Mouse (Mus musculus) liver, adult 2 months (tissue): ENCODE results near the gene 4930432K21Rik. TPM values are rescaled to one million over a fixed set of nuclear protein-coding genes. Genes with fewer than 3 reads are reported as not detected.

Experiments
- DNase-seq: peaks from one replicate; pipeline ENCODE4 v3.0.0-alpha.2; 2011; ENCODE audit warnings: low read depth, low spot score; ENCODE audit errors: extremely low read depth
- H3K27ac ChIP-seq: fragments of 200-500 bp; replicated peaks from 2 replicates; pipeline ENCODE4 v1.5.1; 2012; ENCODE audit warnings: low read depth, mild to moderate bottlenecking, control low read depth, inconsistent platforms, low read length; ENCODE audit not compliant: insufficient read depth
- H3K27me3 ChIP-seq: fragments of 200-500 bp; 2 replicates; pipeline ENCODE4 v1.6.1; 2012; ENCODE audit warnings: mild to moderate bottlenecking, moderate library complexity, low read length, inconsistent platforms; ENCODE audit not compliant: control insufficient read depth, insufficient read depth
- H3K36me3 ChIP-seq: fragments of 200-500 bp; 2 replicates; pipeline ENCODE4 v1.6.1; 2012; ENCODE audit warnings: low read length, inconsistent platforms; ENCODE audit not compliant: control insufficient read depth, insufficient read depth
- H3K4me1 ChIP-seq: fragments of 200-500 bp; 2 replicates; pipeline ENCODE4 v1.6.1; 2011; ENCODE audit warnings: low read length; ENCODE audit not compliant: control insufficient read depth, insufficient read depth
- H3K4me3 ChIP-seq: fragments of 200-500 bp; 2 replicates; pipeline ENCODE4 v1.5.1; 2011; ENCODE audit warnings: low read depth, mild to moderate bottlenecking, control low read depth, low read length, moderate library complexity; ENCODE audit not compliant: insufficient read depth
- H3K79me2 ChIP-seq: fragments of 200-500 bp; 2 replicates; pipeline ENCODE4 v1.6.1; 2012; ENCODE audit warnings: inconsistent platforms, mild to moderate bottlenecking, low read length, moderate library complexity; ENCODE audit not compliant: control insufficient read depth, insufficient read depth
- H3K9ac ChIP-seq: fragments of 200-500 bp; 2 replicates; pipeline ENCODE4 v1.6.1; 2012; ENCODE audit warnings: low read depth, mild to moderate bottlenecking, control low read depth, inconsistent platforms, low read length
- CTCF ChIP-seq: fragments of 200-500 bp; IDR thresholded peaks from 2 replicates; pipeline ENCODE4 v1.5.1; 2011; ENCODE audit warnings: low read depth, low read length, control low read depth
- POLR2A ChIP-seq: fragments of 200-500 bp; IDR thresholded peaks from 2 replicates; pipeline ENCODE4 v1.6.1; 2011; ENCODE audit warnings: low read length, control low read depth; ENCODE audit not compliant: insufficient read depth; ENCODE audit errors: extremely low read depth
- WGBS: fragments of 180-500 bp; shearing (Covaris S2); methylation state at CpG from one replicate; pipeline ENCODE4 v1.1.7; 2018; 5-methylcytosine and 5-hydroxymethylcytosine counted together
- polyA plus RNA-seq: library from polyadenylated mRNA; depleted of rRNA; stranded (reverse); fragments of >200 nt; gene quantifications from 2 replicates; pipeline ENCODE4 v1.2.3, GENCODE M21; 2012
- total RNA-seq: library from RNA; depleted of rRNA; stranded (reverse); fragments of >200 nt; gene quantifications from 2 replicates; pipeline ENCODE4 v1.2.3, GENCODE M21; 2014

4930432K21Rik gene
- total and polyA plus RNA-seq, 2 experiments: 0.07 TPM; not detected in 1

GRCm38 (mm10) chr8:84104697-84105609 lies 42.9 kb upstream of the 4930432K21Rik start, which contains the start of gene Dcaf15:
Gene Dcaf15, minus strand, starts transcription at chr8:84104768.
- peak; percentile 98 for DNase-seq
- Histone ChIP-seq H3K79me2 (peaks cover 5% of the 10 kb centered on the region; the same call in 1 of the 2 replicates), H3K9ac (peak within 1 kb of the TSS; percentile 58), H3K36me3 (no peaks in the 10 kb centered on the region), H3K27ac (no peak within 1 kb of the TSS), H3K4me1 (peaks cover 4% of the 10 kb centered on the region), H3K27me3 (no peaks in the 10 kb centered on the region), H3K4me3 (peak within 1 kb of the TSS; percentile 71)
- 13% methylated on average over 42 of the region's 42 CpGs for WGBS
- TF ChIP-seq POLR2A (no peak), CTCF (no peak)

DNA sequence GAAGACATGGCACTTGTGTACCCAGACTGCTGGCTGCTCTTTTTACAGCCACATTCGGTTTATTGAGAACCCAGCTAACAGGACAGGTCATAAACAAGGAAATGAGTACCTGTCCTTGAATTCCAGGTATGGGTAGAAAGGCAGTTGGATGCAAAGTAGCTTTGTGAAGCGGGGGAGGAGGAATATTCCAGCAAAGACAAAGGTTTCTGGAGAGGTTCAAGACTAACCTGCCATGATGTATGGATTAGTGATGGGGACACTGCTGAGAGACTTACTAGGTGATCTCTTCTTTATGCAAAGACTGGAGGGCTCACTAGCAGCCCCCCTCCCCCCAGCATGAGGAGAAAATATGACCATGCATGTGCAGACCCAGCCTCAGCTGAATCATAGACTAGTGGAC lies 42.1 kb upstream of the 4930432K21Rik start:
- Histone ChIP-seq H3K36me3 (no peaks in the 10 kb centered on the region), H3K4me1 (peaks cover 4% of the 10 kb centered on the region), H3K4me3 (no peak overlapping the region), H3K9ac (no peak overlapping the region), H3K27me3 (no peaks in the 10 kb centered on the region), H3K79me2 (peaks cover 5% of the 10 kb centered on the region; the same call in 1 of the 2 replicates), H3K27ac (no peak overlapping the region)
- DNase-seq: no peak
- TF ChIP-seq POLR2A (no peak), CTCF (no peak)
- 75% methylated on average over 2 of the region's 2 CpGs for WGBS

GRCm38 (mm10) chr8:84106216-84107040 lies 41.4 kb upstream of the 4930432K21Rik start:
- Histone ChIP-seq H3K79me2 (peaks cover 5% of the 10 kb centered on the region; the same call in 1 of the 2 replicates), H3K9ac (no peak overlapping the region), H3K4me3 (no peak overlapping the region), H3K36me3 (no peaks in the 10 kb centered on the region), H3K27ac (no peak overlapping the region), H3K27me3 (no peaks in the 10 kb centered on the region), H3K4me1 (peaks cover 4% of the 10 kb centered on the region)
- 70% methylated on average over 6 of the region's 6 CpGs for WGBS
- DNase-seq: no peak
- TF ChIP-seq CTCF (no peak), POLR2A (no peak)

DNA sequence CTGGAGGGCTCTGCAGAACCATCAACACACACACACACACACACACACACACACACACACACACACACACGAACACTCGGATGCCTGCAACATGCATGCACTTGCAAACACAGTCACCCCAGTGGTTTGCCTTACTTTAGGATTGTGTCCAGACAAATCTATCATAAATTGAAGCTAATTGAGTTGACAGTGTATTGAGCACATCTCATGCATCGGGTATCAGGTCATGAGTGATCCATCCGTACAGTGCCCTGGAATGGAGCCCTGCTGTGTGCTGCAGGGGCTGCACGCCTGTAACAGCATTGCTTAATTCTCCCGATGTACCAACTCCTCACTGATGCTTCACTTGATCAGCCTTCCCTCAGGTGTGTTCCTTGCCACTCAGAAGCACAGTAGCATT lies 32.2 kb upstream of the 4930432K21Rik start:
- no peaks in the 10 kb centered on the region for H3K36me3 ChIP-seq
- TF ChIP-seq CTCF: no peak
- TF ChIP-seq POLR2A: no peak
- no peak overlapping the region for H3K4me3 ChIP-seq
- no peak for DNase-seq
- no peaks in the 10 kb centered on the region for H3K4me1 ChIP-seq
- no peak overlapping the region for H3K9ac ChIP-seq
- WGBS: 86% methylated on average over 6 of the region's 6 CpGs
- H3K27ac ChIP-seq: no peak overlapping the region
- no peaks in the 10 kb centered on the region for H3K79me2 ChIP-seq
- no peaks in the 10 kb centered on the region for H3K27me3 ChIP-seq

GRCm38 (mm10) chr8:84122151-84122550 lies 25.7 kb upstream of the 4930432K21Rik start:
- 90% methylated on average over 3 of the region's 3 CpGs for WGBS
- Histone ChIP-seq H3K79me2 (no peaks in the 10 kb centered on the region), H3K27me3 (no peaks in the 10 kb centered on the region), H3K9ac (no peak overlapping the region), H3K36me3 (no peaks in the 10 kb centered on the region), H3K4me1 (no peaks in the 10 kb centered on the region), H3K4me3 (no peak overlapping the region), H3K27ac (no peak overlapping the region)
- DNase-seq: no peak
- TF ChIP-seq POLR2A (no peak), CTCF (no peak)
